Mouse (Mus musculus): Measurements from ENCODE around the gene Fopnl. TPM values are rescaled to one million over a fixed set of nuclear protein-coding genes. Genes with fewer than 3 reads are reported as not detected.

The Fopnl gene
- 10 to 100 TPM; 33.5 to 42.3 TPM for total RNA-seq (2023)

GRCm38 (mm10) chr16:14316884-14317876, at the start of gene Fopnl:
Fopnl (minus strand) TSS chr16:14317405.

DNA sequence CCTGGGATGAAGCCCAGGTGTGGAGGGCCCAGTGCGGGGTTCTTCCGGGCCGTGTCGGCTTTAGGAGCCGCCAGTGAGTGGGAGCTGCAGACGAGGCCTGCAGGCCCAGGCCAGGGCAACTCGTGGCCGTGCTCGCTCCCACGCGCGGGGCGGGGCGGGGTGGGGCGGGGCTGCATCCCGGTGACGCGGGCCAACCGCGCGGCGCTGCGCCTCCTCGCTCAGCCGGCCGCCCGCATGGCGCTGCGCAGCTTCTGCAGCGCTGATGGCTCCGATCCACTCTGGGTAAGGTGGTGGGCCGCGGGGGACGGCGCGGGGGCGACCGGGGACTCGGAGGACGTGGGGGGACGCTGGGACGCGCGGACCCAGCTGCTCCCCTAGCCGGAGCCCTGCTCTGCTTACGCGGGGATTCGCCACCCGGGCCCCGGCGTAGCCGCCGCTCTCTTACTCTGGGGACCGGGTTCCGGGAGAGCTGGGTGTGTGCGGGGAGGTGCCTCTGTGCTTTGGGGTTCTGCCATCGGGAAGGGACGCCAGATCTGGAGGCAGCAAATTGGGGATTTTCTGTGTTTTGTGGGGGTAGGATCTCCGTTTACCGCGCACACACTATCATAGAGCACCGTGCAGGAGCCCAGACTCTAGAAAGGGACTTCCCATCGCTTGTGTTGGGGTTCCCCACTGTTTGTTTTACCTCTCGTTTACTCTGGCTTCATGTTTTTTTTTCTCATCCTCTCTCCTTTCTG, 44.3 kb upstream of the Fopnl start, which contains the start of gene Abcc1:
Gene Abcc1 (plus strand): TSS at position 197 of the 737 bp plus-strand sequence.

GRCm38 (mm10) chr16:14291223-14291622, 26.0 kb downstream of the Fopnl start, which contains the start of gene Myh11:
Myh11 (minus strand) TSS chr16:14291372.

Other genes with a start within 250 kb of the Fopnl start
- gene Nde1, start 154.1 kb downstream of the Fopnl start, total RNA-seq (2023): 10 to 100 TPM; 46.7 to 49.4 TPM
- 10 to 100 TPM; 78.6 to 85.1 TPM for gene Marf1, start 154.1 kb downstream of the Fopnl start, total RNA-seq (2023)
- gene Myh11, start 26.0 kb downstream of the Fopnl start, total RNA-seq (2023): not detected
- 10 to 100 TPM; 42.8 to 56.4 TPM for gene Abcc1, start 44.2 kb upstream of the Fopnl start, total RNA-seq (2023)
- not detected for gene A630010A05Rik, start 244.9 kb upstream of the Fopnl start, total RNA-seq (2023)

Measured in B cell, adult 67 days (primary cell).